Mouse (Mus musculus) layer of hippocampus, postnatal 10 days (tissue): ENCODE results near the gene B3gat2. TPM values are rescaled to one million over a fixed set of nuclear protein-coding genes. Genes with fewer than 3 reads are reported as not detected.

Experiments
- DNase-seq, 2 experiments: peaks; one replicate each; pipeline ENCODE4 v3.0.0; 2021; ENCODE audit warnings: low spot score in 2 of 2
- total RNA-seq, 2 experiments: library from RNA; stranded (reverse); gene quantifications; 2 replicates each; pipeline ENCODE4 v1.2.3; 2021

B3gat2 gene
- total RNA-seq, 2 experiments from 2014 or later, result 19.9 to 22.8 TPM

DNA sequence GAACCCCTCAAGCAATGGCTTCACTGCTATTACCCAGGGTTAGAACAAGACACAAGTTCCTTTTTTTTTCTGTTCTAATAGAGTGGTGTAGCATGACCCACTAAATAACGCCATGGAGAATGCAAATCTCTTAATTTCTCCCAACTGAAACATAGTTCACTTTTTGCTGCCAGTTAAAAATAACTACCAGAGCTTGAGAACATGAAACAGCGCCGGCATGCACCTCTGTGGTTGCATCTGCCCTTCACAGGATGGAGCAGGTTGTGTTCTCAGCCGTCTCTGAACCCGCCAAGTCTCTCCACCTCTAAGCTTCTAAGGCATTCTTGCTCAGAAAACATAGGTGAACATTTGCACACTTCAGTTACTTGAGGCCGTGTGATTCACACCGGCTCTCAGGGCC is 72.7 kb downstream of the B3gat2 start:
- no peak for DNase-seq

DNA sequence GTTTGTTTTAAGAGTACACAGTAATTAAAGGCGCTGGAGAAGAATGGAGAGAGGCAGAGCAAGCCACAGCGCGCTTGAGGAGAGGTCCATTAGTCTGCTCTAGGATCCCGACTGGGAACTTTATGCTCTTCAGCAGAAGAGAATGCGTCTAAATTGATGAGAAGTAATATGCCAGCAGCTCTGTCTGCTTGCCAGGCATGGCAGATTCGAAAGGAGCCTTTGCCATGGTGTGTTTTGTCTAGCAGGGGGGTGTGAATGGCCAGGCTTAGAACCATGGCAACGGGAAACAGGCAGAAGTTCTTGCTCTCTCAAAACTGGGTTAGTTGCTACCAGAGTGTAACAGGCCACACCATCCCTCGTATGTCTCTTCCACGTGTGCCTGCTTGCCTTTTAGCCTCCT is 73.3 kb downstream of the B3gat2 start:
- DNase-seq, result peak; percentile 58 to 62

DNA sequence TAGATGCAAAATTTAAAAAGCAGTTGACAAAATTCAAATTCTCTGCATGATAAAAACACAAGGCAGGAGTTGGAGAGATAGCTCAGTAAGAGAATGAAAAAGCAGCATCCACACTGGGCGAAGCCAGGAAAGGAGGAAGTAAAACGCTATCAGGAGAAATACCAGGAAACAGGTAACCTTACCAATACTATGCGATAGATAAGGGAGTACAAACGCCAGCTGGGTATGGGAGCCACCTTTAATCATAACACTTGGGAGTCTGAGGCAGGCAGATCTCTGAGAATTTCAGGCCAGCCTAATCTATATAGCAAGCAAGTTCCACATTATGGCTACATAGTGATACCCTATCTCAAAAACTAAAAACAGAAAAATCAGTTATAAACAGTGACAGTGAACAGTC is 75.1 kb downstream of the B3gat2 start:
- DNase-seq, result no peak

- DNase-seq, result peak in 1 of 2 experiments; percentile 0
These were observed 79.4 kb downstream of the B3gat2 start for GRCm38 (mm10) chr1:23840924-23841323.

DNA sequence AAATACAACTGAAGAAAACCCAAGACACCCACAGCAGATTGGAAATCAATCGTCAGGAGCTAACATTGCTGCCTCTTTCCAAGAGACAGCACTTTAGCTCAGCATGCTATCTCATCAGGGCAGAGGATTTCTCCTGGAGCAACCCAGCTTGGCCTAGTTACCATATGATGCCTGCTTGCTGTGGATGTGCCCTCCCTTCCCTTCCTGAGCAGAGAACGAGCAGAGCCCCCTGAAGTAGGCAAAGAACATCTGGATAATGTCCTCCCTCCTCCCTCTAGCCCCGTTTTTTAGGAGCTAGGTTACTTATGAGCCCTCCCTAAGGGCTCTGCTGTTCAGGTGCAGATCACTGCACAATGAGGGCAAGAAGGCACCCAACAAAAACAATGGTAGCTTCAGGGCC is 81.1 kb downstream of the B3gat2 start:
- DNase-seq, result no peak

GRCm38 (mm10) chr1:23843790-23844189 is 82.2 kb downstream of the B3gat2 start:
- peak in 1 of 2 experiments; percentile 2 for DNase-seq

DNA sequence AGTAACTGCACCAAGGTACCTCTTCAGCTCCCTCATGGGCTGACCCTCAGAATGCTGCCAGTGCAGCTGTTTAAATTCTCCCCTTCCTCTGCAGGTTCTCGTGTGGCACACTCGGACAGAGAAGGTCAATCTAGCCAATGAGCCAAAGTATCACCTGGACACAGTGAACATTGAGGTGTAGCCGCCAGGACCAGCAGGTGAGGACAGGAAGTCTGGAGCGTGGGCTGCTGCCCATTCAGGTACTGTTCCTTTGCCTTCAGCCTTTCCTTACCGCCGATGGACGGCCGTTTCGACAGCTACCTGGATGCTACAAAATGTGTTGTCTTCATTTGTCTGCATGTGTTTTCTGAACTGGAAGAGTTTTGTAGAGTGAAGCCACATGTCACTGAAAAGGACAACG is 83.5 kb downstream of the B3gat2 start:
- DNase-seq, result no peak

GRCm38 (mm10) chr1:23846044-23846680 is 84.6 kb downstream of the B3gat2 start:
- peak; percentile 64 to 66 for DNase-seq

DNA sequence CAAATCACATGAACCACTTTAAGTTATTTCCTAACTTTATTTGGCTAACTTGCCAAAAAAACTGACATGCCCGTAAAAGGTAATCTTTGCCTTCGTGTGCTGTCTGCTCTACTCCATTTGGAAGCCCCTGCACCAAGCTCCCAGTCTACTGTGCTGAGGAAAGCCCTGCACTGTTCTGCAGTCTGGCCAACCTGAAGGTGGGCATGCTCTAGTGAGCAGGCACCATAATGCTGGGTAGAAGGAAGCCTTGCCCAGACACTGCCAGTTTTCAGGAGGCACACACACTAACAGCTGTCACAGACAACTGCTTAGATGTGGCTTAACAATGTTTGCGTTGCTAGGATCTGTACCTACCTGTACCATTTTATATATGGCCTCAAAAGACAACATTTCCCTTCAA is 94.1 kb downstream of the B3gat2 start:
- DNase-seq, result no peak

DNA sequence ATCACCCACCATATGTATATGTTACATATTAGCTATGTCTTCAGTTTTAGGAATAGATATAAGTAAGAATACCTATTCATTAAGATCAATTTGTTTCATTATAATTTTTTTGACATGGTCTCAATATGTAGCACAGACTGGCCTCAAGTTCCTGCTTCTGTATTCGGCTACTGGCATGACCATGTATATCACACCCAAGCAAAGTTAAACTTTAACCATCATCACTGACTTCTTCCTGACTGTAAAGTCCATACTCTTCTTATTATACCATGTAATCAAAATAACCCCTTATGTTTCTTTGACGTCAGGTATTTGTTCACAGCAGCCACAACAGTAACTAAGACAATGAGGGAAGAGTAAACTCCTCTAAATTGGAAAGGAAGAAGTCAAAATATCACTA is 99.4 kb downstream of the B3gat2 start:
- DNase-seq, result no peak

GRCm38 (mm10) chr1:23865566-23865965 is 104.0 kb downstream of the B3gat2 start:
- no peak for DNase-seq

GRCm38 (mm10) chr1:23867350-23867862 is 105.9 kb downstream of the B3gat2 start:
- DNase-seq, result no peak

DNA sequence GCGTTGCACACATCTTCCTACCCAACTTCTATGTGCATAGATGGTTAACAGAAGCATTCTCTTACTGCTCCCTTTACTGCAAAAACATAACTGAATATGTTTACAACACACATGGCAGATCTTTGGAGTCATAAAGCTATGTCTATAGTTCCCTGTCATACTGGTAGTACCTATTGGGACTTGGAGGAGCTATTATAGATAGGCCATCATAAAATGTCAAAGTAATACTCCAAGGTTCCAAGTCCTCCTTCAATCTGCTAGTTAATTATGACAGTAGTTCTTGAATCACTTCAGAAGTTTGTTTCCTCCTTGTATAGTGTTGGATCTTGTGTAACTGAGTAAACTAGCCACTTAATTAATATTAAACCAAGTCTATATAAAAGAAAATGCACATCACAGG is 110.6 kb downstream of the B3gat2 start:
- no peak for DNase-seq

- DNase-seq, result no peak
These were observed 121.1 kb downstream of the B3gat2 start for GRCm38 (mm10) chr1:23882681-23883080.

- DNase-seq, result no peak
These were observed 122.6 kb downstream of the B3gat2 start for GRCm38 (mm10) chr1:23884087-23884668.

- no peak for DNase-seq
These were observed 123.4 kb downstream of the B3gat2 start for GRCm38 (mm10) chr1:23884914-23885313.

- DNase-seq, result no peak
These were observed 130.5 kb downstream of the B3gat2 start for GRCm38 (mm10) chr1:23892072-23892471.

Other genes starting within 250 kb of the B3gat2 start
- 100 to 1,000 TPM; 192 to 197 TPM for gene Smap1, start 160.6 kb downstream of the B3gat2 start, total RNA-seq
- gene Sdhaf4, start 243.9 kb downstream of the B3gat2 start, total RNA-seq, result 10 to 100 TPM; 47.7 to 51.1 TPM